Mouse (Mus musculus) C2C12 (cell line): ENCODE data around the gene Trh.

ENCODE experiments used
- CTCF ChIP-seq: IDR thresholded peaks from one replicate; pipeline ENCODE4 v1.5.1; 2011; ENCODE audit not compliant: control insufficient read depth, insufficient read depth, insufficient read length
- MAX ChIP-seq: IDR thresholded peaks from one replicate; pipeline ENCODE4 v1.6.1; 2011; ENCODE audit warnings: mild to moderate bottlenecking, control low read depth

DNA sequence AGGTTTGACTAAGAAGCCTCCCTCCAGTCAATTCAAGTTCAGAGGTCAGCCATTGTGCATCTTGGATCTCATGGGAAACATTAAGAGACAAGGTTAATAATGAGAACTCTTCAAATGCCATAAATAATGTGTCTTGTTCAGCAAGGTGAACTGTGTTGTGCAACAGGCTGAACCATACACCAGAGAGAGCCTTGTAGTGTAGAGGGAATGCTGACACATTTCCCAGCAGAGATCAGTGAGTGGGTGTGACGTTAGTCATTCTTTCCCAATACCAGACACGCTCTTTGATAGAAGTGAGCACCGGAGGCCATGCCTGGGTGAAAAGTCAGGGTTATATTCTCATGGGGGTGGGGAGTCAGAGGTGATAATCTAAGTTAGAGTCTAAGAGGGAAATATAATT, 46.4 kb upstream of the Trh start:
- TF ChIP-seq CTCF: no peak
- TF ChIP-seq MAX: no peak
